Mouse (Mus musculus) small intestine, adult 2 months (tissue): ENCODE measurements around the gene Fcgbp.

Experiments
- CTCF ChIP-seq: fragments of 200-500 bp; IDR thresholded peaks from 2 replicates; pipeline ENCODE4 v1.5.1; 2012; ENCODE audit warnings: low read depth, mild to moderate bottlenecking, control low read depth, inconsistent platforms, low read length, moderate library complexity, mixed read lengths; ENCODE audit not compliant: insufficient replicate concordance, insufficient read length; ENCODE audit errors: extremely low read depth
- POLR2A ChIP-seq: fragments of 200-500 bp; IDR thresholded peaks from 2 replicates; pipeline ENCODE4 v1.6.1; 2012; ENCODE audit warnings: low read depth, mild to moderate bottlenecking, control low read depth, inconsistent platforms, low read length, moderate library complexity

GRCm38 (mm10) chr7:28159292-28159691 lies 88.3 kb downstream of the Fcgbp start:
- TF ChIP-seq CTCF (no peak), POLR2A (no peak)
